Mouse (Mus musculus): ENCODE data around the gene Gnptg. TPM values are rescaled to one million over a fixed set of nuclear protein-coding genes. Genes with fewer than 3 reads are reported as not detected.

Gnptg gene
- total and polyA plus RNA-seq, 3 experiments, result 8.7 to 10.8 TPM; not detected in 1

GRCm38 (mm10) chr17:25282133-25282532 is 42.2 kb upstream of the Gnptg start:
- H3K27me3 ChIP-seq (ENCODE audit: control insufficient read depth in 1 of 2, insufficient read depth in 2 of 2, low read length in 2 of 2), result no peaks in the 10 kb centered on the region
- peak; percentile 95 for DNase-seq (ENCODE audit: low read depth, low spot score)
- H3K9me3 ChIP-seq (replicated peaks; ENCODE audit: insufficient read depth, low read length), result no peaks in the 10 kb centered on the region
- H3K4me1 ChIP-seq (ENCODE audit: control insufficient read depth in 1 of 2, insufficient read depth in 2 of 2, low read length in 2 of 2), result peaks cover 4 to 15% of the 10 kb centered on the region in 2 experiments; a peak in 3 of 4 replicates
- H3K79me2 ChIP-seq (ENCODE audit: control insufficient read depth, insufficient read depth, low read length, poor library complexity), result no peaks in the 10 kb centered on the region
- H3K9ac ChIP-seq (ENCODE audit: control insufficient read depth, low read depth, low read length, poor library complexity, severe bottlenecking), result peak overlapping the region; percentile 72
- peak overlapping the region; percentile 54 for H3K27ac ChIP-seq (ENCODE audit: control insufficient read depth, low read depth, low read length)
- H3K4me3 ChIP-seq (ENCODE audit: control insufficient read depth in 1 of 2, insufficient read depth in 1 of 2, low read depth in 2 of 2, low read length in 2 of 2), result peak overlapping the region; percentile 52 to 63
- peaks cover 0 to 3% of the 10 kb centered on the region in 2 experiments; a peak in 1 of 4 replicates for H3K36me3 ChIP-seq (ENCODE audit: control insufficient read depth in 1 of 2, insufficient read depth in 2 of 2, low read length in 2 of 2)
- TF ChIP-seq MYB (IDR thresholded peaks at IDR 0.05; ENCODE audit: low read depth, low read length), result no peak
- TF ChIP-seq NRF1 (IDR thresholded peaks at IDR 0.05; ENCODE audit: insufficient read depth, low read depth, low read length, poor library complexity, severe bottlenecking), result no peak
- TF ChIP-seq GABPA (IDR thresholded peaks at IDR 0.05; ENCODE audit: low read depth, low read length), result no peak
- peak; percentile 31; the same call in 1 of the 2 replicates for TF ChIP-seq ETS1 (IDR thresholded peaks at IDR 0.05; ENCODE audit: low read depth, low read length)
- TF ChIP-seq POLR2AphosphoS2 (IDR thresholded peaks at IDR 0.05; ENCODE audit: low read length), result peak; percentile 88
- no peak for TF ChIP-seq USF1 (IDR thresholded peaks at IDR 0.05; ENCODE audit: low read depth, low read length)
- no peak for TF ChIP-seq UBTF (IDR thresholded peaks at IDR 0.05; ENCODE audit: borderline replicate concordance, insufficient read depth, low read depth, low read length)
- TF ChIP-seq NELFE (IDR thresholded peaks at IDR 0.05; ENCODE audit: low read depth, low read length), result peak; percentile 87
- TF ChIP-seq HCFC1 (IDR thresholded peaks at IDR 0.05; ENCODE audit: low read depth, low read length), result peak; percentile 81
- no peak for TF ChIP-seq POLR2AphosphoS5 (IDR thresholded peaks at IDR 0.05; ENCODE audit: borderline replicate concordance, low read depth, low read length)
- no peak for TF ChIP-seq MAZ (IDR thresholded peaks at IDR 0.05; ENCODE audit: low read depth, low read length)
- no peak for TF ChIP-seq CHD2 (IDR thresholded peaks at IDR 0.05; ENCODE audit: low read length)
- TF ChIP-seq CTCF (IDR thresholded peaks at IDR 0.05 in 2 of 3, conservative IDR thresholded peaks at IDR 0.05 in 1 of 3; ENCODE audit: control insufficient read depth in 1 of 3, insufficient read depth in 1 of 3, low read depth in 2 of 3, low read length in 3 of 3, poor library complexity in 1 of 3, severe bottlenecking in 1 of 3), result no peak
- peak; percentile 61 to 94 for TF ChIP-seq POLR2A (IDR thresholded peaks at IDR 0.05; ENCODE audit: control insufficient read depth in 1 of 2, insufficient read depth in 1 of 2, low read depth in 1 of 2, low read length in 2 of 2, poor library complexity in 1 of 2)
- TF ChIP-seq TBP (IDR thresholded peaks at IDR 0.05; ENCODE audit: low read depth, low read length), result peak; percentile 67
- TF ChIP-seq TAL1 (IDR thresholded peaks at IDR 0.05; ENCODE audit: low read length), result no peak
- peak; percentile 48 for TF ChIP-seq ZMIZ1 (IDR thresholded peaks at IDR 0.05; ENCODE audit: low read depth, low read length)
- TF ChIP-seq TCF12 (IDR thresholded peaks at IDR 0.05; ENCODE audit: low read depth, low read length), result peak; percentile 31; the same call in 1 of the 2 replicates
- TF ChIP-seq MAX (IDR thresholded peaks at IDR 0.05; ENCODE audit: low read length), result no peak
- no peak for TF ChIP-seq RAD21 (IDR thresholded peaks at IDR 0.05; ENCODE audit: low read depth, low read length)
- no peak for TF ChIP-seq JUND (IDR thresholded peaks at IDR 0.05; ENCODE audit: low read depth, low read length)
- no peak for TF ChIP-seq ZKSCAN1 (IDR thresholded peaks at IDR 0.05; ENCODE audit: low read depth, low read length)
- no peak for TF ChIP-seq ZNF384 (IDR thresholded peaks at IDR 0.05; ENCODE audit: low read depth, low read length)
- TF ChIP-seq BHLHE40 (IDR thresholded peaks at IDR 0.05; ENCODE audit: borderline replicate concordance, low read depth, low read length), result no peak
- TF ChIP-seq SIN3A (IDR thresholded peaks at IDR 0.05; ENCODE audit: low read length), result peak; percentile 81
- peak; percentile 88 for TF ChIP-seq GATA1 (IDR thresholded peaks at IDR 0.05; ENCODE audit: low read depth, low read length)
- TF ChIP-seq ELF1 (IDR thresholded peaks at IDR 0.05; ENCODE audit: low read depth, low read length), result peak; percentile 79
- no peak for TF ChIP-seq ZC3H11A (IDR thresholded peaks at IDR 0.05; ENCODE audit: low read depth, low read length)
- peak; percentile 53; the same call in 1 of the 2 replicates for TF ChIP-seq MYC (IDR thresholded peaks at IDR 0.05; ENCODE audit: low read depth, low read length)
- TF ChIP-seq E2F4 (IDR thresholded peaks at IDR 0.05; ENCODE audit: borderline replicate concordance, low read depth, low read length), result no peak
- no peak for TF ChIP-seq MXI1 (IDR thresholded peaks at IDR 0.05; ENCODE audit: low read depth, low read length)
- no peak for TF ChIP-seq SMC3 (IDR thresholded peaks at IDR 0.05; ENCODE audit: low read depth, low read length)
- no peak for TF ChIP-seq MEF2A (IDR thresholded peaks at IDR 0.05; ENCODE audit: extremely low read depth, insufficient replicate concordance, low read depth, low read length, poor library complexity, severe bottlenecking)
- TF ChIP-seq EP300 (IDR thresholded peaks at IDR 0.05; ENCODE audit: low read depth in 1 of 2, low read length in 2 of 2), result peak in 1 of 2 experiments; percentile 4; a peak in 1 of 4 replicates
- TF ChIP-seq KAT2A (conservative IDR thresholded peaks at IDR 0.05; ENCODE audit: low read depth, low read length), result no peak
- no peak for TF ChIP-seq USF2 (IDR thresholded peaks at IDR 0.05; ENCODE audit: borderline replicate concordance in 1 of 2, insufficient read depth in 1 of 2, low read depth in 1 of 2, low read length in 2 of 2)
- no peak for TF ChIP-seq RCOR1 (IDR thresholded peaks at IDR 0.05; ENCODE audit: low read depth, low read length)
- TF ChIP-seq CHD1 (IDR thresholded peaks at IDR 0.05; ENCODE audit: low read depth, low read length), result no peak
